Mouse (Mus musculus) intestine, embryonic 16.5 days (tissue): ENCODE data around the gene Nr2f1. TPM values are rescaled to one million over a fixed set of nuclear protein-coding genes. Genes with fewer than 3 reads are reported as not detected.

Experiments
- ATAC-seq: fragments of 200-750 bp; cut with Nextera tagmentation; 2 replicates; pipeline ENCODE4 v1.8.0; 2017; ENCODE audit warnings: moderate TSS enrichment, moderate library complexity
- H3K27ac ChIP-seq: fragments of 300-500 bp; sonication (generic); 2 replicates; pipeline ENCODE4 v1.5.1; 2014; ENCODE audit warnings: mild to moderate bottlenecking, low read length
- H3K27me3 ChIP-seq: fragments of 300-500 bp; sonication (generic); replicated peaks from 2 replicates; pipeline ENCODE4 v1.6.1; 2014; ENCODE audit warnings: low read length, control low read depth, mixed read lengths; ENCODE audit not compliant: control insufficient read depth, insufficient read depth
- H3K36me3 ChIP-seq: fragments of 300-500 bp; sonication (generic); 2 replicates; pipeline ENCODE4 v1.6.1; 2014; ENCODE audit warnings: low read length, control low read depth; ENCODE audit not compliant: control insufficient read depth, insufficient read depth
- H3K4me1 ChIP-seq: fragments of 300-500 bp; sonication (generic); 2 replicates; pipeline ENCODE4 v1.6.1; 2014; ENCODE audit warnings: low read length, control low read depth, mixed read lengths; ENCODE audit not compliant: control insufficient read depth, insufficient read depth
- H3K4me2 ChIP-seq: fragments of 300-500 bp; sonication (generic); 2 replicates; pipeline ENCODE4 v1.6.1; 2014; ENCODE audit warnings: low read depth, low read length, control low read depth
- H3K4me3 ChIP-seq: fragments of 300-500 bp; sonication (generic); 2 replicates; pipeline ENCODE4 v1.5.1; 2014; ENCODE audit warnings: mild to moderate bottlenecking, low read length
- H3K9ac ChIP-seq: fragments of 300-500 bp; sonication (generic); 2 replicates; pipeline ENCODE4 v1.6.1; 2014; ENCODE audit warnings: low read depth, low read length
- H3K9me3 ChIP-seq: fragments of 300-500 bp; sonication (generic); 2 replicates; pipeline ENCODE4 v1.6.1; 2016; ENCODE audit warnings: low read length, control low read depth; ENCODE audit not compliant: control insufficient read depth
- WGBS: fragments of 180-500 bp; shearing (Covaris S2); extraction: QIAGEN DNeasy Blood & Tissue Kit; methylation state at CpG from one replicate; pipeline ENCODE4 v1.1.7; 2014; 5-methylcytosine and 5-hydroxymethylcytosine counted together
- polyA plus RNA-seq: library from polyadenylated mRNA; unstranded; fragments of >200 nt; fragmentation: Nextera tagmentation; extraction: Ambion mirVana; gene quantifications from 2 replicates; pipeline ENCODE4 v1.2.1, GENCODE M21; 2015

Gene Nr2f1
- polyA plus RNA-seq, 1 experiment from 2014 or later, result 1.2 TPM

DNA sequence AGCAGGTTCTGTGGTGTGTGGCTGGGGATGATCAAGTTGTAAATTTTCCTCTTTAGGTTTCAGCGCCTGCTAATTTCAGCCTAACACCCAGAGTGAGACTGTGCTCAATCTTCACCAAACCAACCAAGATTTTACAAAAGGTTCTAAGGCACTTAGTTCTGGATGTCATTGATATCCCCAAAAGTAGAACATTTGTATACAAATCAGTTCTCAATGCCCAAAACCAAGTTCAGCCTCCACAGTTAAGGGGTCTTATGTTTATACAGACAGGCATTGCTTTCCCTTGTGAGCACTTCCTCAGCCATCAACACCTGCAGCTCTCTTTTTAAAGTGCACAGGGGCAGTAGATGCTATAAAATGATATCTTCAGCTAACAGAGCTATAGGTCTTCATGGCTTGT lies 24.7 kb downstream of the Nr2f1 start:
- no peak for ATAC-seq
- Histone ChIP-seq H3K4me3 (no peak overlapping the region), H3K27ac (no peak overlapping the region), H3K27me3 (peaks cover 54% of the 10 kb centered on the region), H3K9me3 (no peaks in the 10 kb centered on the region), H3K9ac (no peak overlapping the region), H3K4me2 (no peak overlapping the region), H3K4me1 (peaks cover 5% of the 10 kb centered on the region; the same call in 1 of the 2 replicates), H3K36me3 (no peaks in the 10 kb centered on the region)
- WGBS, result 10% methylated on average over 1 of the region's 1 CpGs

DNA sequence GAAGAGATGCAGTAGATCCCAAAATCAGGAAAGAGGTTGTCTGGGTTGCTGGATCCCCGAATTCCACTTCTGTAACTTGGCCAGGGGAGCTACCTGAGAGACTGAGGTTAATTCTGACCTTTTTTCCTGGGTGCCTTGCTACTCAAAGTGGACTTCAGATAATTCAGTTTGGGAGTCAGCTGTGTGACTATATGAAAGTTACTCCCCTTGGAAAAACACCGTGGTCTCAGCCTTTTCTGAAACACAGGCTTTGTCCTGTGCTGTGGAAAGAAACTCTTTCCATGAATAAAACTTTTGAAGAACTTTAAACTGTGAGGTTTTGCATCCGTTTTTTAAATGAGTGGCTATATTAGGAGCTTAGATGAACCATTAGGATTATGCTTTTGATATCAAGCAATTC lies 25.4 kb downstream of the Nr2f1 start:
- Histone ChIP-seq H3K27ac (no peak overlapping the region), H3K9ac (no peak overlapping the region), H3K4me3 (no peak overlapping the region), H3K4me2 (no peak overlapping the region), H3K4me1 (peaks cover 1% of the 10 kb centered on the region; the same call in 1 of the 2 replicates), H3K36me3 (no peaks in the 10 kb centered on the region), H3K9me3 (no peaks in the 10 kb centered on the region), H3K27me3 (peaks cover 52% of the 10 kb centered on the region)
- ATAC-seq, result no peak
- WGBS, result 11% methylated on average over 3 of the region's 3 CpGs

DNA sequence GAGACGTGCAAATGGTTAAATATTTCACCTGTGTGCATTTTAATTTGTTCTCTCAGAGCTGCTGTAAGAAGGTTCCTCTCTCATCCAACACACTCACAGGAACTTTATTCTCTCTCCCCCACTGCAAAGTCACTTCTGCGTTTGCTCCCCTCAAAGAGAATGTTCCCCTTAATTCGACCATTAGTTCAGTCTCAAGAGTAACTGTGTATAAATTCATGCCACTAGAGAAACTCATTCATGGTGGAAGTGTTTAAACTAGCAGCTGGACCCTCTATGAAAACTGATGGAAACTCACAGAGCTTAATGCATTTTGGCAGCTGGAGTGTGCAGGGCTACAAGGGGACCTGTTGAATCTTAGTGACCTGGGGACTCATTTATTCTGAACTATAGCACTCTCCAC lies 26.7 kb downstream of the Nr2f1 start:
- Histone ChIP-seq H3K4me3 (no peak overlapping the region), H3K27me3 (peaks cover 43% of the 10 kb centered on the region), H3K9me3 (no peaks in the 10 kb centered on the region), H3K4me2 (no peak overlapping the region), H3K27ac (no peak overlapping the region), H3K36me3 (no peaks in the 10 kb centered on the region), H3K9ac (no peak overlapping the region), H3K4me1 (no peaks in the 10 kb centered on the region)
- 1% methylated on average over 3 of the region's 3 CpGs for WGBS
- ATAC-seq, result no peak

DNA sequence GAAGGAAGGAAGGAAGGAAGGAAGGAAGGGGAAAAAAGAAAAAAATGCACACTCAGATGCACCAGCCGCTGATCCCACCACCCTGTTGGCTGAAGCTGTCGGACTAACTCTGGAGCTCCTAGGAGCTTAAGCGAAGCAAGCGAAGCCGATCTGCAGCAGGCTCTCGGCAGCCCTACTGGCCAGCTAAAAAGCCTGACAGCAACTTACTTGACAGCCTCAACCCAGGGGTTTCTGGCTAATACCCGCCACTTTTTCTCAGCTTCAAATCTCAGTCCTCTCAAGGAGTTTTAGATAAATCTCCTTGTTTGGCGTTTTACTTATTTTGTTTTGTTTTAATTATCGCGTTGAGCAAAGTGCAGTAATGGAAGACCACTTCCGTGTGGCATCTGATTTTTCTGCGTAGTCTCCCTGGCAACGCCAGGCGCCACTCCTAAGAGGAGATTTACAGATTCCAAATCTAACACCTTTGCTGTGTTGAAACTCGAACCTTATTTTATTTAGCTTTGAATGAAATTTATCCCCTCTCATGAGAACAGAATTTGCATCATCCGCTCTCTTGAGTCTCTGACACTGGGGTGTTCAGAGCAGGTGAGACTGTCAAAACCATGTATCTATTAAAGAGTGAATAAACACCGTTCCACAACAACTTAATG lies 27.4 kb downstream of the Nr2f1 start:
- Histone ChIP-seq H3K4me3 (no peak overlapping the region), H3K4me2 (no peak overlapping the region), H3K27ac (no peak overlapping the region), H3K36me3 (no peaks in the 10 kb centered on the region), H3K27me3 (peaks cover 38% of the 10 kb centered on the region), H3K4me1 (no peaks in the 10 kb centered on the region), H3K9me3 (no peaks in the 10 kb centered on the region), H3K9ac (no peak overlapping the region)
- ATAC-seq, result no peak
- WGBS, result 2% methylated on average over 17 of the region's 17 CpGs

DNA sequence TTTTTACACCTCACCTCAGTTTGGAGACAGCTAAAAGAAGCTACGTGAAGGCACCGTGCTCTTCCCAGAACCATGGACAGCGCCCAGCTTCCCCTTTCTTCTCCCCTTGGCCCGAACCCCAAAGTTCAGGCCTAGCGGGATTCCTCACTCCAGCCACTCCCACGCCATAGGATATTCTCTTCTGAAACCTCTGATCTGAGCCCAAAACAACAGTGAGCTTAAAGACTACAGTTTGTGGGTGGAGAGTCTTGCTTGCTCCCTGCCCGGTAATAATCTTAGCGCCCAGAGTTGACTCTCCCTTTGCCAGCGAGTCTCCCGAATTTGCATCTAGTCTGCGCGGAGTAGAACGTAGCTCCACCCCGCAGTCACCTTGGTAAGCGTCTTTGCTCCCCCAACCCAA lies 28.2 kb downstream of the Nr2f1 start:
- peaks cover 38% of the 10 kb centered on the region for H3K27me3 ChIP-seq
- no peaks in the 10 kb centered on the region for H3K36me3 ChIP-seq
- no peak overlapping the region for H3K9ac ChIP-seq
- H3K4me1 ChIP-seq, result no peaks in the 10 kb centered on the region
- 2% methylated on average over 15 of the region's 15 CpGs for WGBS
- H3K27ac ChIP-seq, result no peak overlapping the region
- no peak overlapping the region for H3K4me2 ChIP-seq
- H3K9me3 ChIP-seq, result no peaks in the 10 kb centered on the region
- no peak for ATAC-seq
- H3K4me3 ChIP-seq, result no peak overlapping the region

DNA sequence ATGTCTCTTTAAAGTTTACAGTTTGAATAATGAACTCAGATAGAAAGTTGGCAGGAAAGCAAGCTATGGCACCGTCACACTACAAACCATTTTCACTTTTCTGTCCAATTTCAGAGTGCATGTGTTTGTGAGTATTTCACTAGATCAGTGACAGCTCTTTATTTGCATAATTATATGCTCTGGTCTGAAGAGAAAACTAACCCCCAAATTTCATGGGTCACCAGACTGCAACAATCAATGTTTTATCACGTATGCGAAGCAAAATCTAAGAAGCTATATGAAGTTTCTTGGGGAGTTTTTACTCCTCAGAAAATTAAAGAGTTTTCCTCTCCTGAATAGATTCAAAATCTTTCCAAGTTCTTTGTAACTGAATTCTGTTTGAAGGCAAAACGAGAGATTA lies 31.4 kb downstream of the Nr2f1 start:
- ATAC-seq, result no peak
- peaks cover 31% of the 10 kb centered on the region for H3K27me3 ChIP-seq
- WGBS, result 54% methylated on average over 4 of the region's 4 CpGs
- 0 out of 2 replicates have a peak, but pooled peaks cover 3% of the 10 kb centered on the region for H3K4me1 ChIP-seq
- H3K4me2 ChIP-seq, result no peak overlapping the region
- no peak overlapping the region for H3K27ac ChIP-seq
- no peak overlapping the region for H3K9ac ChIP-seq
- no peak overlapping the region for H3K4me3 ChIP-seq
- no peaks in the 10 kb centered on the region for H3K36me3 ChIP-seq
- no peaks in the 10 kb centered on the region for H3K9me3 ChIP-seq

DNA sequence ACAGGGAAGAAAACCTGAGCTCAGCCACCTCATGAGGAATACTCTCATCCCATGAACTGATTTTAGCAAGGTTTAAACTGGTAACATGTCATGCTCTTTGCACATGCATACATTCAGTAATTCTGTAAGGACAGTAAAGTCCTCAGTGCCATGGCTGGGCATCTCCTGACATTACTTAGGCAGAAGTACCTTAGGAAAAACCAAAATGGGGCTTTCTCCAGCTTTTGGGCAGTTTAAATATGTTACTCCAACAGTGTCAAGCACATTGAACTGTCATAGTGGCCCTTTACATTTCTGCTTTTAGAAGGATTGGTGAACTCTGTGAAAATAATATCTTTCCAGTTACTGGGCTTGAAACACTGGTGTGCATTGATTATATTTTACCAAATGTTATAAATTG lies 34.6 kb downstream of the Nr2f1 start:
- no peak overlapping the region for H3K4me3 ChIP-seq
- H3K4me1 ChIP-seq, result 0 out of 2 replicates have a peak, but pooled peaks cover 3% of the 10 kb centered on the region
- H3K9me3 ChIP-seq, result no peaks in the 10 kb centered on the region
- H3K36me3 ChIP-seq, result no peaks in the 10 kb centered on the region
- no peak for ATAC-seq
- no peak overlapping the region for H3K9ac ChIP-seq
- peaks cover 9% of the 10 kb centered on the region for H3K27me3 ChIP-seq
- no peak overlapping the region for H3K4me2 ChIP-seq
- H3K27ac ChIP-seq, result no peak overlapping the region

DNA sequence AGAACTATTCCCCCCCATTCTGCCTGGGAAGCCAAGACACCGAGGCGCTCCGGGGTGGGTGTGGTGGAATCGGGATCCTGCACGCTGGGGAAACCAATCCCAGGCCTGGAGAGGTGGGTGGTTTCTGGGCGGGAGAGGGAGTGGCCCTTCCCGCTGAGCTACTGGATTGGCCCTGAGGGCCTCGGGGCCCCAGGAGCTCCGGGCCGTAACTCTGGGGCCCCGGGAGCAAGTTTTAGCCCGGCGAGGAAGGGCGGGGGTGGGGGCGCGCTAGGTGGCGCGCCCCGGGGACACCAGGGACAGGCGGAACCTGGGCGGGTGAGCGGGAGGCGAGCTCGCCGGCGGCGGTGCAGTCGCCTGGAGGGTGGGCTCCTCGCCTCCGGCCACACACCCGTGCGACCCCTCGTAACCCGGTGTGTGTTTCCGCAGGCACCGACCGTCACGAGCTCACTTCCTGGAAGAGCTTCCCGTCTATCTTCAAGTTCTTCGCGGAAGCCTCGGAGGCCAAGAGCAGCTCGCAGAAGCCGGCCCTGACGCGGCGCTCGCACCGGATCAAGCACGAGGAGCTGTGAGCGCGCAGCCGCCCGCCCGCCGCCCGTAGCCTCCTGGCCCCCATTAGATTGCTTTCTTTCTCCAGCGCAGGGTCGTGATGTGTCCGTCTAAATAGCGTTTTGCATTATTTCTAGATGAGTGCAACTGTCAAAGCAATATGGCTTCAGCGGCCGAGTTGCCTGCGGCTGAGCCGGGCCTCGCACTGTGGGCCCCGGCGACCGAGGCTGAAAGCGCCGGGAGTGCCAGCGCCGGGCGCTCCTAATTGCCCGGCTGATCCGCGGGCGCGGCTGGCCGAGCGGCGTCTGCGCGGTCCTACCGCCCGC lies 36.2 kb downstream of the Nr2f1 start:
- peak; percentile 98 for ATAC-seq
- Histone ChIP-seq H3K4me3 (peak overlapping the region; percentile 66), H3K27me3 (peaks cover 4% of the 10 kb centered on the region; the same call in 1 of the 2 replicates), H3K36me3 (no peaks in the 10 kb centered on the region), H3K9me3 (no peaks in the 10 kb centered on the region), H3K27ac (no peak overlapping the region), H3K4me2 (peak overlapping the region; percentile 98), H3K9ac (peak overlapping the region; percentile 70), H3K4me1 (0 out of 2 replicates have a peak, but pooled peaks cover 3% of the 10 kb centered on the region)
- WGBS, result under 1% methylated on average over 86 of the region's 86 CpGs

DNA sequence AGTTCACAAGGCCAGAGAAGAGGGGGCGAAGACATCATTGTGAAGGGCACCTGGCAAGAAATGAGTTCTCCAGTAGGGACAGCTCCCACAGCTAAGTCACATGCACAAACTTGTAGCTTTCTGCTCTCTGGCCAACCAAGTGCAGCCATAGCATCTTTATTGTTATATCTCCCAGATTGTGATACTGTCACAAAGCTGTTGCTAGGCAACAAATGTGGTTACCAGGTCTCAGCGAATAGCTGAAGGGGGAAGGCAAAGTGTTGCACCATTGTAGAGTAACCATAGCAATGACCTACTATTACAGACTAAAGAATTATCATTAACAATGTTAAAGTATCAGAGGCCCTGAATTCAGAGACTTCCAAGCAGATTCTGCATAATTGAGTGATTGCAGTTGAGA lies 37.4 kb downstream of the Nr2f1 start:
- Histone ChIP-seq H3K9me3 (no peaks in the 10 kb centered on the region), H3K4me3 (no peak overlapping the region), H3K27ac (no peak overlapping the region), H3K27me3 (peaks cover 4% of the 10 kb centered on the region; the same call in 1 of the 2 replicates), H3K4me2 (no peak overlapping the region), H3K4me1 (0 out of 2 replicates have a peak, but pooled peaks cover 3% of the 10 kb centered on the region), H3K9ac (no peak overlapping the region), H3K36me3 (no peaks in the 10 kb centered on the region)
- ATAC-seq, result no peak
- 43% methylated on average over 2 of the region's 2 CpGs for WGBS
